Mouse (Mus musculus) heart, embryonic 14.5 days (tissue): Measurements from ENCODE around the gene Dvl2. TPM values are rescaled to one million over a fixed set of nuclear protein-coding genes. Genes with fewer than 3 reads are reported as not detected.

Experiments
- ATAC-seq: fragments of 200-750 bp; cut with Nextera tagmentation; 2 replicates; pipeline ENCODE4 v1.8.0; 2017; ENCODE audit warnings: low read depth, moderate TSS enrichment; ENCODE audit not compliant: insufficient number of reproducible peaks, insufficient read depth, low FRiP score
- H3K27ac ChIP-seq, 2 experiments: fragments of 200-500 bp in 1 of 2; fragments of 300-500 bp in 1 of 2; sonication (generic) in 1 of 2; replicated peaks in 1 of 2; 2 replicates each; pipeline ENCODE4 v1.5.1; 2012 to 2014; ENCODE audit warnings: low read depth in 2 of 2, low read length in 2 of 2, control low read depth in 1 of 2, mild to moderate bottlenecking in 1 of 2, mixed read lengths in 1 of 2; ENCODE audit not compliant: control insufficient read depth in 1 of 2, insufficient read depth in 1 of 2
- H3K27me3 ChIP-seq: fragments of 300-500 bp; sonication (generic); 2 replicates; pipeline ENCODE4 v1.6.1; 2014; ENCODE audit warnings: mild to moderate bottlenecking, low read length, control low read depth; ENCODE audit not compliant: control insufficient read depth, insufficient read depth
- H3K36me3 ChIP-seq: fragments of 300-500 bp; sonication (generic); 2 replicates; pipeline ENCODE4 v1.6.1; 2014; ENCODE audit warnings: mild to moderate bottlenecking, control low read depth, low read length, mixed read lengths; ENCODE audit not compliant: control insufficient read depth, insufficient read depth
- H3K4me1 ChIP-seq, 2 experiments: fragments of 200-500 bp in 1 of 2; fragments of 300-500 bp in 1 of 2; sonication (generic) in 1 of 2; 2 replicates each; pipeline ENCODE4 v1.6.1; 2012 to 2014; ENCODE audit warnings: low read length in 2 of 2, control low read depth in 1 of 2, mixed read lengths in 1 of 2; ENCODE audit not compliant: control insufficient read depth in 2 of 2, insufficient read depth in 2 of 2
- H3K4me2 ChIP-seq: fragments of 300-500 bp; sonication (generic); 2 replicates; pipeline ENCODE4 v1.6.1; 2014; ENCODE audit warnings: mild to moderate bottlenecking, low read length
- H3K4me3 ChIP-seq, 2 experiments: fragments of 200-500 bp in 1 of 2; fragments of 300-500 bp in 1 of 2; sonication (generic) in 1 of 2; 2 replicates each; pipeline ENCODE4 v1.5.1; 2012 to 2014; ENCODE audit warnings: low read length in 2 of 2, mild to moderate bottlenecking in 2 of 2, control low read depth in 1 of 2, low read depth in 1 of 2, moderate library complexity in 1 of 2; ENCODE audit not compliant: control insufficient read depth in 1 of 2, insufficient read depth in 1 of 2
- H3K9ac ChIP-seq: fragments of 300-500 bp; sonication (generic); 2 replicates; pipeline ENCODE4 v1.6.1; 2014; ENCODE audit warnings: mild to moderate bottlenecking, low read length
- H3K9me3 ChIP-seq: fragments of 300-500 bp; sonication (generic); 2 replicates; pipeline ENCODE4 v1.6.1; 2016; ENCODE audit warnings: low read length, control low read depth; ENCODE audit not compliant: control insufficient read depth
- WGBS: fragments of 180-500 bp; shearing (Covaris S2); extraction: QIAGEN DNeasy Blood & Tissue Kit; methylation state at CpG from one replicate; pipeline ENCODE4 v1.1.7; 2014; 5-methylcytosine and 5-hydroxymethylcytosine counted together
- polyA plus RNA-seq: library from polyadenylated mRNA; unstranded; fragments of >200 nt; fragmentation: Nextera tagmentation; extraction: Ambion mirVana; gene quantifications from 2 replicates; pipeline ENCODE4 v1.2.1, GENCODE M21; 2014

Dvl2 gene
- polyA plus RNA-seq, 1 experiment from 2014 or later, result 16.6 TPM

- Histone ChIP-seq H3K9ac (no peak overlapping the region), H3K27me3 (no peaks in the 10 kb centered on the region), H3K4me1 (peaks cover 31 to 39% of the 10 kb centered on the region in 2 experiments), H3K9me3 (no peaks in the 10 kb centered on the region), H3K27ac (peak overlapping the region; percentile 54 to 63; a peak in 3 of 4 replicates), H3K4me3 (peak overlapping the region; percentile 11 to 29; a peak in 3 of 4 replicates), H3K36me3 (peaks cover 31% of the 10 kb centered on the region), H3K4me2 (peak overlapping the region; percentile 57)
- ATAC-seq, result peak; percentile 70
- WGBS, result 3% methylated on average over 20 of the region's 20 CpGs
Observed at GRCm38 (mm10) chr11:70029130-70029801, 28.9 kb downstream of the Dvl2 start.

GRCm38 (mm10) chr11:70029829-70030550 is 29.6 kb downstream of the Dvl2 start:
- ATAC-seq, result no peak

GRCm38 (mm10) chr11:70030651-70031320 is 30.4 kb downstream of the Dvl2 start:
- ATAC-seq, result no peak
- 90% methylated on average over 28 of the region's 28 CpGs for WGBS
- Histone ChIP-seq H3K36me3 (peaks cover 31% of the 10 kb centered on the region), H3K4me3 (no peak overlapping the region), H3K9ac (no peak overlapping the region), H3K9me3 (no peaks in the 10 kb centered on the region), H3K4me2 (no peak overlapping the region), H3K27me3 (no peaks in the 10 kb centered on the region), H3K4me1 (peaks cover 31 to 36% of the 10 kb centered on the region in 2 experiments), H3K27ac (no peak overlapping the region)

More at GRCm38 (mm10) chr11:70029829-70030550, 29.6 kb downstream of the Dvl2 start:
- no peaks in the 10 kb centered on the region for H3K27me3 ChIP-seq
- H3K4me2 ChIP-seq, result peak overlapping the region; percentile 57
- no peaks in the 10 kb centered on the region for H3K9me3 ChIP-seq
- no peak overlapping the region; a peak in 1 of 4 replicates for H3K4me3 ChIP-seq
- no peak overlapping the region for H3K27ac ChIP-seq
- H3K4me1 ChIP-seq, result peaks cover 31 to 38% of the 10 kb centered on the region in 2 experiments
- peaks cover 31% of the 10 kb centered on the region for H3K36me3 ChIP-seq
- no peak overlapping the region for H3K9ac ChIP-seq
- 57% methylated on average over 11 of the region's 11 CpGs for WGBS

GRCm38 (mm10) chr11:70031321-70031670 is 30.9 kb downstream of the Dvl2 start:
- ATAC-seq, result no peak
- no peak overlapping the region for H3K27ac ChIP-seq

GRCm38 (mm10) chr11:70038174-70038573 is 37.8 kb downstream of the Dvl2 start:
- peaks cover 35% of the 10 kb centered on the region for H3K36me3 ChIP-seq
- no peaks in the 10 kb centered on the region for H3K9me3 ChIP-seq
- no peak overlapping the region for H3K4me3 ChIP-seq
- H3K4me1 ChIP-seq, result no peaks in the 10 kb centered on the region
- H3K27me3 ChIP-seq, result no peaks in the 10 kb centered on the region
- no peak overlapping the region for H3K9ac ChIP-seq
- ATAC-seq, result no peak
- no peak overlapping the region for H3K27ac ChIP-seq
- no peak overlapping the region for H3K4me2 ChIP-seq
- WGBS, result 73% methylated on average over 7 of the region's 7 CpGs

More at GRCm38 (mm10) chr11:70031321-70031670, 30.9 kb downstream of the Dvl2 start:
- Histone ChIP-seq H3K4me2 (no peak overlapping the region), H3K4me3 (no peak overlapping the region), H3K9me3 (no peaks in the 10 kb centered on the region), H3K36me3 (peaks cover 31% of the 10 kb centered on the region), H3K4me1 (peaks cover 26 to 32% of the 10 kb centered on the region in 2 experiments), H3K27me3 (no peaks in the 10 kb centered on the region), H3K9ac (no peak overlapping the region)
- WGBS, result 96% methylated on average over 11 of the region's 11 CpGs

GRCm38 (mm10) chr11:70039631-70040030 is 39.2 kb downstream of the Dvl2 start:
- Histone ChIP-seq H3K4me2 (no peak overlapping the region), H3K36me3 (peaks cover 39% of the 10 kb centered on the region), H3K9ac (no peak overlapping the region), H3K27me3 (no peaks in the 10 kb centered on the region), H3K4me1 (no peaks in the 10 kb centered on the region), H3K4me3 (no peak overlapping the region), H3K27ac (no peak overlapping the region), H3K9me3 (no peaks in the 10 kb centered on the region)
- no peak for ATAC-seq
- 91% methylated on average over 10 of the region's 10 CpGs for WGBS

GRCm38 (mm10) chr11:70040184-70040583 is 39.8 kb downstream of the Dvl2 start:
- Histone ChIP-seq H3K36me3 (peaks cover 44% of the 10 kb centered on the region), H3K9me3 (no peaks in the 10 kb centered on the region), H3K27ac (no peak overlapping the region), H3K4me2 (no peak overlapping the region), H3K4me1 (no peaks in the 10 kb centered on the region), H3K4me3 (no peak overlapping the region), H3K27me3 (no peaks in the 10 kb centered on the region), H3K9ac (no peak overlapping the region)
- 83% methylated on average over 7 of the region's 7 CpGs for WGBS
- no peak for ATAC-seq
